Mouse (Mus musculus) forebrain, embryonic 13.5 days (tissue): ENCODE data around the gene Pdzrn4. TPM values are rescaled to one million over a fixed set of nuclear protein-coding genes. Genes with fewer than 3 reads are reported as not detected.

Source experiments
- ATAC-seq: fragments of 200-750 bp; cut with Nextera tagmentation; 2 replicates; pipeline ENCODE4 v1.8.0; 2017
- H3K27ac ChIP-seq: fragments of 300-500 bp; sonication (generic); 2 replicates; pipeline ENCODE4 v1.5.1; 2015; ENCODE audit warnings: inconsistent platforms, mild to moderate bottlenecking, moderate library complexity
- H3K27me3 ChIP-seq: fragments of 300-500 bp; sonication (generic); 2 replicates; pipeline ENCODE4 v1.6.1; 2015; ENCODE audit warnings: mild to moderate bottlenecking, inconsistent platforms
- H3K36me3 ChIP-seq: fragments of 300-500 bp; sonication (generic); 2 replicates; pipeline ENCODE4 v1.6.1; 2015; ENCODE audit warnings: mild to moderate bottlenecking, inconsistent platforms; ENCODE audit not compliant: poor library complexity, severe bottlenecking
- H3K4me1 ChIP-seq: fragments of 300-500 bp; sonication (generic); 2 replicates; pipeline ENCODE4 v1.6.1; 2015; ENCODE audit warnings: inconsistent platforms
- H3K4me2 ChIP-seq: fragments of 300-500 bp; sonication (generic); 2 replicates; pipeline ENCODE4 v1.6.1; 2015; ENCODE audit warnings: inconsistent platforms, mild to moderate bottlenecking, moderate library complexity
- H3K4me3 ChIP-seq: fragments of 300-500 bp; sonication (generic); 2 replicates; pipeline ENCODE4 v1.5.1; 2015; ENCODE audit warnings: mild to moderate bottlenecking, inconsistent platforms
- H3K9ac ChIP-seq: fragments of 300-500 bp; sonication (generic); 2 replicates; pipeline ENCODE4 v1.6.1; 2015; ENCODE audit warnings: mild to moderate bottlenecking, inconsistent platforms
- H3K9me3 ChIP-seq: fragments of 300-500 bp; sonication (generic); replicated peaks from 2 replicates; pipeline ENCODE4 v1.6.1; 2016; ENCODE audit warnings: inconsistent platforms
- WGBS: fragments of 180-500 bp; shearing (Covaris S2); methylation state at CpG from one replicate; pipeline ENCODE4 v1.1.7; 2015; 5-methylcytosine and 5-hydroxymethylcytosine counted together
- polyA plus RNA-seq: library from polyadenylated mRNA; unstranded; fragments of >200 nt; fragmentation: Nextera tagmentation; extraction: Ambion mirVana; gene quantifications from 2 replicates; pipeline ENCODE4 v1.2.1, GENCODE M21; 2015

The Pdzrn4 gene
- polyA plus RNA-seq, 1 experiment from 2014 or later: 10.3 TPM

- Histone ChIP-seq H3K4me1 (peaks cover 42% of the 10 kb centered on the region), H3K36me3 (no peaks in the 10 kb centered on the region), H3K27ac (peak overlapping the region; percentile 66), H3K4me3 (peak overlapping the region; percentile 41), H3K4me2 (peak overlapping the region; percentile 69), H3K9ac (peak overlapping the region; percentile 55), H3K9me3 (no peaks in the 10 kb centered on the region), H3K27me3 (0 out of 2 replicates have a peak, but pooled peaks cover 10% of the 10 kb centered on the region)
- peak; percentile 85 for ATAC-seq
- under 1% methylated on average over 20 of the region's 20 CpGs for WGBS
Measured at GRCm38 (mm10) chr15:92597011-92597780, 200.5 kb downstream of the Pdzrn4 start.

- H3K36me3 ChIP-seq: no peaks in the 10 kb centered on the region
- H3K27me3 ChIP-seq: 0 out of 2 replicates have a peak, but pooled peaks cover 11% of the 10 kb centered on the region
- WGBS: 1% methylated on average over 18 of the region's 18 CpGs
- peak; percentile 75 for ATAC-seq
- no peak overlapping the region for H3K27ac ChIP-seq
- H3K9ac ChIP-seq: peak overlapping the region; percentile 2
- H3K4me3 ChIP-seq: peak overlapping the region; percentile 19
- H3K4me1 ChIP-seq: peaks cover 42% of the 10 kb centered on the region
- no peaks in the 10 kb centered on the region for H3K9me3 ChIP-seq
- peak overlapping the region; percentile 55 for H3K4me2 ChIP-seq
Measured at GRCm38 (mm10) chr15:92598380-92599295, 202.0 kb downstream of the Pdzrn4 start.

DNA sequence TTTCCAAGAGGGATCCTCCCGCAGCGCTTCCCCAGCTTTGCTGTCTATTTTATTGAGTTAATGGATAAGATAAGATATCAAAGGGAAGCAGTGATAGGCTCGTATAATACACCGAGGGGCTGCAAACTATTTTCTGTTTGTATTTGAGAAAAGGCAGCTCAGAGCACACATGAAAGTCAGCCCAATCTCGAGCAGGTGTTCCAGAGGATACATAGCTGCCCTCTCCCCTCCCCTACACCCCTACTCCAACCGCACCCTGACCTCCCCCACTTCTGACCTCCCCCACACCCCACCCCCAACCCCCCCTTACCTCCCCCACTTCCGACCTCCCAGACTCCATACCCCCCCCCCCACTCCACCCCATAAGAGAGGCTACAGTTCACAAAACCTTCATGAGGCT is 202.7 kb downstream of the Pdzrn4 start:
- Histone ChIP-seq H3K4me2 (peak overlapping the region; percentile 55), H3K4me3 (peak overlapping the region; percentile 19), H3K27ac (no peak overlapping the region), H3K36me3 (no peaks in the 10 kb centered on the region), H3K27me3 (0 out of 2 replicates have a peak, but pooled peaks cover 11% of the 10 kb centered on the region), H3K9ac (peak overlapping the region; percentile 2), H3K9me3 (no peaks in the 10 kb centered on the region), H3K4me1 (peaks cover 38% of the 10 kb centered on the region)
- no peak for ATAC-seq
- 3% methylated on average over 7 of the region's 7 CpGs for WGBS

DNA sequence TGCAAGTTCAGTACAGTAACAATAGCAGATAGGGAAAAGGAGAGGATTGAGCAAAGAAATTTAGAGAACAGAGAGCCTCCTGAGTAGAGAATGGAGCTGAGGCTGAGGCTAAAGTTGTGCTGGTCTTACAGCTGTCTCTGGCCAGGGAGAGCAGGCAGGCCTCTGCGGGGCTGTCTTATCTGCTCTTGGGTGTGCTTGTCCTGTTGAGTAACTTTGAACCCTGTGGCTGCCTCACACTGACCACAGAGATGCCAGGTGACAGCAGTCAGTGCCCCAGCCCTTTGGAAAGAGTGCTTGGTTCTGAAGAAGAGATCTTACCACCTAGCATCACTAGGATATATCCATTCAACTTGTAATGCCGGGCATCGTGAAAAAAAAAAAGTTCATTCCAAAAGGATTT is 214.2 kb downstream of the Pdzrn4 start:
- Histone ChIP-seq H3K4me3 (no peak overlapping the region), H3K27ac (no peak overlapping the region), H3K9me3 (no peaks in the 10 kb centered on the region), H3K9ac (no peak overlapping the region), H3K4me2 (no peak overlapping the region), H3K27me3 (0 out of 2 replicates have a peak, but pooled peaks cover 2% of the 10 kb centered on the region), H3K36me3 (no peaks in the 10 kb centered on the region), H3K4me1 (0 out of 2 replicates have a peak, but pooled peaks cover 3% of the 10 kb centered on the region)
- 98% methylated on average over 3 of the region's 3 CpGs for WGBS
- ATAC-seq: no peak

DNA sequence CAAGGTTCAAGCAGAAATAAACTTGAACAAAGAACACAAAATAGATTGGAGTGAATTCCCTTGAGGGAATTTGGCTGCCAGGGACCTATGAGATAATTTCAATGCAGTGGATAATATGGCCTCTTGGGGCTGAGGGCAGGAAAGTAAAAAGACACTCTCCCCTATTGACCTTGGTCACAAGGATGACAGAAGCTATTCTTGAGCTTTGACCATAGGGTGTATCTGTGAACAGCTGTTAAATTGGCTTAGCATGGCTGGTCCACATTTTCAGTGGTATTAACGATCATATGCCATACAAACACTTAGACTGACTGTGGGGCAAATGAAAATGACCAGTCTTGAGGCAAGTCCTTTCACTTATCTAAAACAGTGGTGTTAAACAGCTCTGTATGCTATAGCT is 215.7 kb downstream of the Pdzrn4 start:
- Histone ChIP-seq H3K27ac (no peak overlapping the region), H3K4me1 (0 out of 2 replicates have a peak, but pooled peaks cover 3% of the 10 kb centered on the region), H3K27me3 (0 out of 2 replicates have a peak, but pooled peaks cover 2% of the 10 kb centered on the region), H3K4me3 (no peak overlapping the region), H3K9me3 (no peaks in the 10 kb centered on the region), H3K36me3 (no peaks in the 10 kb centered on the region), H3K9ac (no peak overlapping the region), H3K4me2 (no peak overlapping the region)
- 37% methylated on average over 1 of the region's 1 CpGs for WGBS
- no peak for ATAC-seq

- Histone ChIP-seq H3K9ac (no peak overlapping the region), H3K36me3 (no peaks in the 10 kb centered on the region), H3K4me3 (no peak overlapping the region), H3K27me3 (0 out of 2 replicates have a peak, but pooled peaks cover 2% of the 10 kb centered on the region), H3K4me1 (0 out of 2 replicates have a peak, but pooled peaks cover 3% of the 10 kb centered on the region), H3K4me2 (no peak overlapping the region), H3K9me3 (no peaks in the 10 kb centered on the region), H3K27ac (no peak overlapping the region)
- 72% methylated on average over 3 of the region's 3 CpGs for WGBS
- ATAC-seq: no peak
Measured at GRCm38 (mm10) chr15:92613228-92613627, 216.5 kb downstream of the Pdzrn4 start.

GRCm38 (mm10) chr15:92621731-92622234 is 225.1 kb downstream of the Pdzrn4 start:
- no peaks in the 10 kb centered on the region for H3K9me3 ChIP-seq
- ATAC-seq: peak; percentile 66; the same call in 1 of the 2 replicates
- peaks cover 15% of the 10 kb centered on the region; the same call in 1 of the 2 replicates for H3K4me1 ChIP-seq
- H3K4me2 ChIP-seq: no peak overlapping the region
- H3K27ac ChIP-seq: peak overlapping the region; percentile 59; the same call in 1 of the 2 replicates
- no peak overlapping the region for H3K4me3 ChIP-seq
- H3K9ac ChIP-seq: no peak overlapping the region
- no peaks in the 10 kb centered on the region for H3K27me3 ChIP-seq
- no peaks in the 10 kb centered on the region for H3K36me3 ChIP-seq
- WGBS: 73% methylated on average over 9 of the region's 9 CpGs

DNA sequence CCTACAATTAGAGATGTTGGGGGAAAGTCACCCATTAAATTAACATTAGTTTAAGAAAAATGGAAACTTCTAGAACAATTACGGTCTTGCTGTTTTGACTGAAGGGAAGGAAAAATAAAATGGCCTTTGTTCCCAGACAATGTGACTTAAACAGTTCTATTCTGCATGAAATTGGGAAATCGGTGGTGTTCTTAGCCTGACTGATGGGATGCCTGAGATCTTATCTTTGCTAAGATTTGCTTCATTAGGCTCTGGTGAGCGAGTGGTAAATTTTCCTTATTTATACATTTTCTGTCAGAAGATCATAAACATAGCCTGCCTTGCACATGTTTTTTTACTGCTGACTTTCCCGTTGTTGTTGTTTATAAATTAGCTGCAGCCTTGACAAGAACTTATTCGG is 225.6 kb downstream of the Pdzrn4 start:
- no peak overlapping the region for H3K27ac ChIP-seq
- no peaks in the 10 kb centered on the region for H3K36me3 ChIP-seq
- WGBS: 62% methylated on average over 5 of the region's 5 CpGs
- ATAC-seq: no peak
- H3K27me3 ChIP-seq: no peaks in the 10 kb centered on the region
- peaks cover 15% of the 10 kb centered on the region; the same call in 1 of the 2 replicates for H3K4me1 ChIP-seq
- H3K9me3 ChIP-seq: no peaks in the 10 kb centered on the region
- no peak overlapping the region for H3K4me3 ChIP-seq
- no peak overlapping the region for H3K4me2 ChIP-seq
- H3K9ac ChIP-seq: no peak overlapping the region

GRCm38 (mm10) chr15:92629172-92629571 is 232.5 kb downstream of the Pdzrn4 start:
- WGBS: 21% methylated on average over 2 of the region's 2 CpGs
- ATAC-seq: no peak

GRCm38 (mm10) chr15:92634044-92634610 is 237.4 kb downstream of the Pdzrn4 start:
- Histone ChIP-seq H3K36me3 (no peaks in the 10 kb centered on the region), H3K4me2 (no peak overlapping the region), H3K27me3 (no peaks in the 10 kb centered on the region), H3K9ac (no peak overlapping the region), H3K9me3 (no peaks in the 10 kb centered on the region), H3K27ac (no peak overlapping the region), H3K4me3 (no peak overlapping the region), H3K4me1 (peaks cover 4% of the 10 kb centered on the region)
- WGBS: 88% methylated on average over 14 of the region's 14 CpGs
- no peak for ATAC-seq

More at GRCm38 (mm10) chr15:92629172-92629571, 232.5 kb downstream of the Pdzrn4 start:
- H3K27me3 ChIP-seq: no peaks in the 10 kb centered on the region
- no peak overlapping the region for H3K4me2 ChIP-seq
- H3K9ac ChIP-seq: no peak overlapping the region
- H3K36me3 ChIP-seq: no peaks in the 10 kb centered on the region
- no peak overlapping the region for H3K27ac ChIP-seq
- no peaks in the 10 kb centered on the region for H3K9me3 ChIP-seq
- H3K4me1 ChIP-seq: peaks cover 14% of the 10 kb centered on the region
- H3K4me3 ChIP-seq: no peak overlapping the region

DNA sequence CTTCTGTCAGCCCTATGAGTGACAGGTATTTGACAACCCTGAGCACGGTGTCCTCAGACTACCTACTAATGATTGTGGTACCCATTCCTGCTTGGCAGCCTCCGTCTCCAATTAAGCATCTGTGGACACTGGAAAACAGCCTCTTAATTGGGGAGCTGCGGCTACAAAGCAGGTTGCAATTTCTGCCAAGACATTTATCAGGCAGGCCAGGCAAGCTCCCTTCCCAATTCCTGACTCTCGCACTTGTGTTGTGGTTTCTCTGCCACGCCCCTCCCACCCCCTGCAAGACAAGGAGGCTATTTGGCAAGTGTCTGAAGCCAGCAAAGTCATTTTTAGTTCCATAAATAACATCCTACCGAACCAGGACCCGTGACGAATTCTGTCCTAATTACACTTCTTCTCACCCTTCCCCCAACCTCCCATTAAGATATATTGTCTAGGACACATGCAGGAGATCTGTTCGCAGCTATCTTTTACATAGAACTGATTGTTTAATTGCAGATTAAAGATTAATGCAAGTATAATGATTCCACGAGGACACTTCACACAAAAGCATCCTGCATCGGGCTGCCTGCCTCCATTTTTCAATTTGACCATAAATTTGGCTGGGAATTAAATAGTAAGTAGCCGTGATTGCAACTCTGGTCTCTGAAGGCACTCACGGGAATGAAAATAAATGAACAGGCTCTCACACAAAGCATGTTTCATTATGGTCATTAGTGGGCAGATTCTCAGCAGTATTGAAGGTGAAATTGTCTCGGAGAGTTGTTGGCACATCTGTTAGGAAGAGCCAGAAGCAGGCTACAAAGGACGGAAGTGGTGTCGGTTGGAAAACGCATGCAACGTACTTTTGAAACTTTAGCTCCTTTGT is 243.8 kb downstream of the Pdzrn4 start:
- Histone ChIP-seq H3K4me1 (peaks cover 13% of the 10 kb centered on the region), H3K27me3 (no peaks in the 10 kb centered on the region), H3K36me3 (no peaks in the 10 kb centered on the region), H3K9me3 (no peaks in the 10 kb centered on the region), H3K27ac (peak overlapping the region; percentile 31; the same call in 1 of the 2 replicates), H3K4me2 (peak overlapping the region; percentile 42), H3K4me3 (no peak overlapping the region), H3K9ac (no peak overlapping the region)
- WGBS: 31% methylated on average over 18 of the region's 18 CpGs
- peak; percentile 91 for ATAC-seq
